Mouse (Mus musculus) kidney, embryonic 14.5 days (tissue): ENCODE data around the gene Srprb. TPM values are rescaled to one million over a fixed set of nuclear protein-coding genes. Genes with fewer than 3 reads are reported as not detected.

Experiments
- ATAC-seq: fragments of 200-750 bp; cut with Nextera tagmentation; 2 replicates; pipeline ENCODE4 v1.8.0; 2017; ENCODE audit warnings: moderate number of reproducible peaks, mild to moderate bottlenecking, moderate TSS enrichment, moderate library complexity; ENCODE audit not compliant: low FRiP score, low TSS enrichment
- H3K27ac ChIP-seq: fragments of 300-500 bp; sonication (generic); 2 replicates; pipeline ENCODE4 v1.5.1; 2014; ENCODE audit warnings: low read depth, mild to moderate bottlenecking, low read length, moderate library complexity, mixed read lengths
- H3K27me3 ChIP-seq: fragments of 300-500 bp; sonication (generic); 2 replicates; pipeline ENCODE4 v1.6.1; 2014; ENCODE audit warnings: mild to moderate bottlenecking, low read length; ENCODE audit not compliant: control insufficient read depth, insufficient read depth
- H3K36me3 ChIP-seq: fragments of 300-500 bp; sonication (generic); 2 replicates; pipeline ENCODE4 v1.6.1; 2014; ENCODE audit warnings: low read length, mixed read lengths; ENCODE audit not compliant: control insufficient read depth, insufficient read depth
- H3K4me1 ChIP-seq: fragments of 300-500 bp; sonication (generic); 2 replicates; pipeline ENCODE4 v1.6.1; 2014; ENCODE audit warnings: low read length, mixed read lengths; ENCODE audit not compliant: control insufficient read depth, insufficient read depth
- H3K4me2 ChIP-seq: fragments of 300-500 bp; sonication (generic); replicated peaks from 2 replicates; pipeline ENCODE4 v1.6.1; 2014; ENCODE audit warnings: low read depth, mild to moderate bottlenecking, low read length
- H3K4me3 ChIP-seq: fragments of 300-500 bp; sonication (generic); 2 replicates; pipeline ENCODE4 v1.5.1; 2014; ENCODE audit warnings: mild to moderate bottlenecking, low read length
- H3K9ac ChIP-seq: fragments of 300-500 bp; sonication (generic); 2 replicates; pipeline ENCODE4 v1.6.1; 2014; ENCODE audit warnings: low read depth, mild to moderate bottlenecking, low read length, moderate library complexity
- H3K9me3 ChIP-seq: fragments of 300-500 bp; sonication (generic); 2 replicates; pipeline ENCODE4 v1.6.1; 2016; ENCODE audit warnings: low read length; ENCODE audit not compliant: control insufficient read depth
- WGBS: fragments of 180-500 bp; shearing (Covaris S2); extraction: QIAGEN DNeasy Blood & Tissue Kit; methylation state at CpG from one replicate; pipeline ENCODE4 v1.1.7; 2014; 5-methylcytosine and 5-hydroxymethylcytosine counted together
- polyA plus RNA-seq: library from polyadenylated mRNA; unstranded; fragments of >200 nt; fragmentation: Nextera tagmentation; extraction: Ambion mirVana; gene quantifications from 2 replicates; pipeline ENCODE4 v1.2.1, GENCODE M21; 2014

Gene Srprb
- polyA plus RNA-seq, 1 experiment from 2014 or later, result 63.6 TPM

DNA sequence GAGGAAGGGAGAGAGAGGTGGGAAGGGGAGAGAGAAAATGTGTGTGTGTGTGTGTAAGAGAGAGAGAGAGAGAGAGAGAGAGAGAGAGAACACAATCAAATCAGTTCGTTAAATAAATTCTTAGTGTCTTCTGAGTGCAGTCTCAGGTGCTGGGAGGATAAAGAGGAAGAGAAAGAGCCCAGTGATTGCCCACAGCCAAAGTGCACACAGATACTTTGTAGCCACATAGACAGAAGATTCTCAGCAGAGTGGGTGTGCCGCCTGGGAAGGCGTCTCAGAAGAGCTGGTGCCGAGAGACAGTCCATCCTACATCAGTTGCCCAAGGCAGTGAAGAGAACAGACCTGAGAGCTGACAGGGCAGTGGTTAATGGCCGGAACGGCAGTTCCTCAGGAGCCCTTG lies 12.3 kb upstream of the Srprb start:
- H3K9me3 ChIP-seq, result no peaks in the 10 kb centered on the region
- WGBS, result 63% methylated on average over 6 of the region's 6 CpGs
- H3K4me3 ChIP-seq, result no peak overlapping the region

DNA sequence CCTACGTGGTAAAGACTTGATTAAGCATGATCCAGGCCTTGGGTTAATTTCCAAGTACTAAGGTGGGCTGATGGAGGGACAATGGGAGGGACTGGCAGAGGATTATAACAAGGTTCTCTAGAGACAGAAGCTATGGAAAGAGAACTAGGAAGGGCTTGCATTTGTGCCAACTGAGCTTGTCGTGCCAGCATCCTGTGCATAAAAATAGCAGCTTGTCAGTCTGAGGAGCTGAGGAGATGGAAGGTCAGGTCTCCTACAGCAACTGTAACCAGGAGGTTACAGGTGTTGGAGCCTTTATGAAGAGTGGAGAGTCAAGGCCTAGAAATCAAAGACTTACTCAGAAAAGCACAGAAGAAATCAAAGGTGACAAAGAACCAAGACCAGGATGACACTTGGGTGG lies 11.7 kb upstream of the Srprb start:
- Histone ChIP-seq H3K9me3 (no peaks in the 10 kb centered on the region), H3K36me3 (no peaks in the 10 kb centered on the region), H3K4me3 (no peak overlapping the region), H3K27ac (no peak overlapping the region), H3K4me2 (no peak overlapping the region), H3K27me3 (no peaks in the 10 kb centered on the region), H3K9ac (no peak overlapping the region), H3K4me1 (no peaks in the 10 kb centered on the region)
- ATAC-seq, result no peak
- 72% methylated on average over 2 of the region's 2 CpGs for WGBS

More for the DNA sequence above, 12.3 kb upstream of the Srprb start:
- H3K36me3 ChIP-seq, result no peaks in the 10 kb centered on the region
- H3K9ac ChIP-seq, result no peak overlapping the region
- no peaks in the 10 kb centered on the region for H3K27me3 ChIP-seq
- H3K27ac ChIP-seq, result no peak overlapping the region
- H3K4me2 ChIP-seq, result no peak overlapping the region
- no peaks in the 10 kb centered on the region for H3K4me1 ChIP-seq
- no peak for ATAC-seq

- Histone ChIP-seq H3K4me2 (peak overlapping the region; percentile 35), H3K36me3 (no peaks in the 10 kb centered on the region), H3K27ac (no peak overlapping the region), H3K9ac (no peak overlapping the region), H3K9me3 (no peaks in the 10 kb centered on the region), H3K27me3 (no peaks in the 10 kb centered on the region), H3K4me3 (peak overlapping the region; percentile 19; the same call in 1 of the 2 replicates), H3K4me1 (no peaks in the 10 kb centered on the region)
- 59% methylated on average over 28 of the region's 28 CpGs for whole genome bisulfite sequencing
- ATAC-seq, result no peak
Observed at GRCm38 (mm10) chr9:103212654-103213420, 10.9 kb upstream of the Srprb start.

DNA sequence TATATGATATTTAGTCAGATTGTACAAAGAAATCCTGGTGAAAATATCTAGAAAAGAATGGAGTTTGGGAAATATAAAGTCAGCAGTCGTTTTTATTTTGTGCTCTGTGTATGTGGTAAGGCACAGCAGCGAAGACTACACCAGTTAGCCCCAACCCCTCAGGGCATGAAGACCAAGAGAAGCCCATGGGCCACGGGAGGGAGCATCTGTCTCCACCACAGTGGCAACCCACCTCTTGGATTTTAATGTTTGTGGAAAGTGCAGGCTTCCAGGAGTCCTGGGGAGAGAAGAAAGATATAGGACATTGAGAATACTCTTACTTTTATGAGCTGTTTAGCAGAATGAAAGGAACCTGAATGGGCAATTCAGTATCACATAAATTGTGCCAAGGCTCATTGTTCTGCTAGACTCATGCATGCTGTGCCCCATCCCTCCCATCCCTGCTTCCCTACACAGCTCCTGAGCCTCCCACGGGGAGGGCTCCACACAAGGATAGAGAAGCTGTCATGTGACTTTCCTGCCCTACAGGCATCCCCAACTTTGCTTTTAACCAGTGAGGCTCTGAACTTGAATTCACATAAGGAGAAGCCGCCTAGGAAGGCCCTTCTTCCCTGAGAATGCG lies 7.0 kb upstream of the Srprb start:
- 68% methylated on average over 6 of the region's 6 CpGs for WGBS

GRCm38 (mm10) chr9:103207846-103208245 lies 5.9 kb upstream of the Srprb start:
- ATAC-seq, result peak; percentile 94
- Histone ChIP-seq H3K36me3 (no peaks in the 10 kb centered on the region), H3K4me3 (peak overlapping the region; percentile 21), H3K27me3 (no peaks in the 10 kb centered on the region), H3K4me1 (no peaks in the 10 kb centered on the region), H3K27ac (no peak overlapping the region), H3K4me2 (peak overlapping the region; percentile 41), H3K9ac (no peak overlapping the region), H3K9me3 (no peaks in the 10 kb centered on the region)
- WGBS, result 12% methylated on average over 16 of the region's 16 CpGs

More for the DNA sequence above, 7.0 kb upstream of the Srprb start:
- no peaks in the 10 kb centered on the region for H3K27me3 ChIP-seq
- ATAC-seq, result no peak
- no peak overlapping the region for H3K4me2 ChIP-seq
- no peaks in the 10 kb centered on the region for H3K36me3 ChIP-seq
- H3K4me3 ChIP-seq, result no peak overlapping the region
- H3K9ac ChIP-seq, result no peak overlapping the region
- no peaks in the 10 kb centered on the region for H3K4me1 ChIP-seq
- no peaks in the 10 kb centered on the region for H3K9me3 ChIP-seq
- H3K27ac ChIP-seq, result no peak overlapping the region

DNA sequence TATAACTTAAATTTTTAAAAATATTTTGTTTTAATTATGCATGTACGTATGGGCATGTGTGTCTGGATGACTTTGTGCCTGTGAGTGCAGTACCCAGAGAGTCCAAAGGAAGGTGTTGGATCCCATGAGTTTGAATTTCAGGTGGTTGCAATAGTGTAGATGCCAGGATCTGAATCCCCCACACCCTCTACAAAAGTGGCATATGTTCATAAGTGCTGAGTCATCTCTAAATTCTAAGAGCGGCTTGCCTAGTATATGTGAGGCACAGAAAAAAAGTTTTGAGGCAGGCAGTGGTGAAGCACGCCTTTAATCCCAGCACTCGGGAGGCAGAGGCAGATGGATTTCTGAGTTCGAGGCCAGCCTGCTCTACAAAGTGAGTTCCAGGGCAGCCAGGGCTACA lies 3.8 kb upstream of the Srprb start:
- H3K9me3 ChIP-seq, result no peaks in the 10 kb centered on the region
- H3K27me3 ChIP-seq, result no peaks in the 10 kb centered on the region
- WGBS, result 93% methylated on average over 5 of the region's 5 CpGs
- no peak overlapping the region for H3K9ac ChIP-seq
- H3K4me1 ChIP-seq, result no peaks in the 10 kb centered on the region
- no peak overlapping the region for H3K4me2 ChIP-seq
- no peak overlapping the region for H3K4me3 ChIP-seq
- H3K27ac ChIP-seq, result no peak overlapping the region
- no peaks in the 10 kb centered on the region for H3K36me3 ChIP-seq
- no peak for ATAC-seq

GRCm38 (mm10) chr9:103188416-103188815 lies 13.5 kb downstream of the Srprb start:
- no peaks in the 10 kb centered on the region for H3K27me3 ChIP-seq
- no peak overlapping the region for H3K9ac ChIP-seq
- H3K9me3 ChIP-seq, result no peaks in the 10 kb centered on the region
- no peak overlapping the region for H3K4me3 ChIP-seq
- H3K4me2 ChIP-seq, result no peak overlapping the region
- peaks cover 46% of the 10 kb centered on the region for H3K36me3 ChIP-seq
- no peak overlapping the region for H3K27ac ChIP-seq
- 94% methylated on average over 4 of the region's 4 CpGs for WGBS
- no peaks in the 10 kb centered on the region for H3K4me1 ChIP-seq
- no peak for ATAC-seq

- no peaks in the 10 kb centered on the region for H3K4me1 ChIP-seq
- H3K4me2 ChIP-seq, result no peak overlapping the region
- peaks cover 30% of the 10 kb centered on the region for H3K36me3 ChIP-seq
- no peak overlapping the region for H3K27ac ChIP-seq
- WGBS, result 74% methylated on average over 9 of the region's 9 CpGs
- H3K4me3 ChIP-seq, result no peak overlapping the region
- H3K9me3 ChIP-seq, result no peaks in the 10 kb centered on the region
- H3K27me3 ChIP-seq, result no peaks in the 10 kb centered on the region
- no peak for ATAC-seq
- no peak overlapping the region for H3K9ac ChIP-seq
Observed at GRCm38 (mm10) chr9:103186747-103187146, 15.2 kb downstream of the Srprb start.

- no peak for ATAC-seq
- Histone ChIP-seq H3K27ac (no peak overlapping the region), H3K4me2 (no peak overlapping the region), H3K36me3 (peaks cover 24% of the 10 kb centered on the region), H3K9ac (no peak overlapping the region), H3K9me3 (no peaks in the 10 kb centered on the region), H3K4me3 (no peak overlapping the region), H3K4me1 (no peaks in the 10 kb centered on the region), H3K27me3 (no peaks in the 10 kb centered on the region)
- 92% methylated on average over 8 of the region's 8 CpGs for WGBS
Observed at GRCm38 (mm10) chr9:103185946-103186345, 16.0 kb downstream of the Srprb start.
